Mouse (Mus musculus) CH12F3 (cell line): Measurements from ENCODE around the gene Ice1.

Source experiments
- in situ Hi-C: fragments of 300-500 bp; cut with MboI; formaldehyde crosslinking; loops from 2 replicates; pipeline ENCODE4 v1.14.3; 2020; ENCODE audit warnings: low sequenced_read_pairs

Ice1 gene

DNA sequence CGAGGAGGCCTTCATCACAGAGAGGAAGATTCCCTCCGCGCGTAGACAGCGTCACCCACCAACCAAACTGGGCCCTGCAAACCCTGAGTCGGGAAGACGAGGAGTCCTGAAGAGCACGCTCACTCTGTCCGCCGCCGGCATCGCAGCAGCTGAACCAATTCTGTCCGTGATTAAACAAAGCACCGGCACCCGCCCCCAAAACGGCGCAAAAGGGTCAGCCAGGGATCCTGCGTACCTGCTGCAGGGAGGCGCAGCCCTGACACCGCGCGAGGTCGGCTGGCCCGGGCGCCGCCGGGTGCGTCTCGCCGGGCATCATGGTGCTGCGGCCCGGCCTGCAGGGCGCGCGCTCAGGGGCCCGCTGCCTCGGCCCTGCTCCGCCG, at the start of gene Ice1:
Gene Ice1, minus strand, starts transcription at position 353 of the 380 bp plus-strand sequence.
- in situ Hi-C loops: no loop called here

DNA sequence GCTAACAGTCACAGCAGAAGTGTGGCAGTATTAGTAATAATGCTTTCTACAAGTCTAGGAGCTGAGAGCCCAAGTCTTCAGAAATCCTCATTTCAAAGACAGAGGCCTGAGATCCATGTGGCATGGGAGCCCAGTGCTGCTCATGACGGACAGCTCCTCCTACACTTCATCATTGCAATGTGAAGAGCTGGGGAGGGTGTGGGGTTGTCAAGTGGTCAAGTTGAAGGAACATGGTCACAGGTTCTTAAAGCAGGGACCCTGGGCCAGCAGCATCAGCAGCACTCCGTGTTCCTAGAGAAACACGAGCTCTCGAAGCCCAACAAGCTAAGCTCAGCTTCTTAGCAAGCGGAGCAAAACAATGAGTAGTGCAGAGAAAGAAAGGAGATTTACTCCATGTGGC, 48.4 kb upstream of the Ice1 start:
- in situ Hi-C loops: no loop called here

DNA sequence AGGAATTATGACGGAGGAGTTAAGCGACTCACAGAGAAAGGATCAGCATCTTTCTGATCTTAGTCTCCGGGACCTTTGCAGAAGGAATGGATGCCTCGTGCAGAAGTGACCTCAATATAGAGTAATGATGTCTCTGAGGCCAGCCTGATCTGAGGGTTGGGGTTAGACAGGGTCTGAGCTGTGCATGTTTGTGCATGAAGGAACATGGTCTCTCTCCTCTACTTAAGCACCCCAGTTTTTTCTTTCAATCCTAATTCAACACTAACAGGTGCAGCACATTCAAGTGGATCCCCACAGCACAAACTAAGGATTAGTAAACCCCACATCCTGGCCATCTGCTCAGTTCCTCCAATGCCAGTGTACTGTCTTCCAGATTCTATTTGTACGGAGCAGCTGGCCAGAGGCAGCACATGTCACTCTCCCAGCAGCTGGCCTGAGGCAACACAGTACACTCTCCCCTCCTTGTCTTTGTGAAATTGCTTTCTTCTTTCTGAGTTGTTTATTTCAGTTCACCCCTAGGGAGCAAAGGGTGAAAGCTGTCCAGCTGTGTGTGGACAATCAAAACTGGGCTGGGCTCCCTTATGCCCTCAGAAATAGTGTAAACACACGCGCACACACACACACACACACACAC, 47.7 kb upstream of the Ice1 start:
- in situ Hi-C loops: no loop called here

DNA sequence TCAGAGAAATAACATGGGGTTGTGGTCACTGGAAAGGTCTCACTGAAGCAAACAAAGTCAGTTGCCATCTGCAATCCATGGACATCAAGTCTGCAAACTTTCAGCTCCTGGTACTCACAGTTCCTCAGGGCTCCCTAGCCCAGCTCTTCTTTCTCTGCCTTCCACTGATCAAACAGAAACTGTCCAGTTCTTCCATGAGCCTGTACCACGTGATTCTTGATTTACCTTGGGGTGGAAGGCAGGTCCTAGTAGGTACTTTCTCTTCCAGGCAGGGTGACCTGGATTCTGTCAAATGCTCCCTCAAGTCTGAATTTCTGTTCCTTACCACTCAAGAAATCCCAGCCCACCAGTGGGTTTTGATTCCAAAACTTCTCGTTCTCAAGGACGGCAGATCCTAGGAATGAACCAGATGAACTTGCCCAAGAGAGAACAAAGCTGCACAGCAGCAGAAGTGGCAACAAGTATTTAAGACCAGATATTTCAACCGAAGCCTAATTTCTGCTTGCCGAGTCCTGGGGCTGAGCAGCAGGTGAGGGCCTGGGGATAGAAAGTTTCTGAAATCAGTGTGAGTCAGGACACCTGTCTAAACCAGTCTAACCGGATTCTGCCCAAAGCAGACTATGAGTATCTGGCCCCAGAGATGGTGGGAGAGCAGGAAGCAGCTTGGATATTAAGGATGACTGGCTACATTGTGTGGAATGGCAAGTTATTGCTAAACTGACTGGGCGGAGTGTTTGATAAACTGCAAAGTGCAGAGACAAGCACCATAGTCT, 44.2 kb upstream of the Ice1 start:
- in situ Hi-C loops: no loop called here

DNA sequence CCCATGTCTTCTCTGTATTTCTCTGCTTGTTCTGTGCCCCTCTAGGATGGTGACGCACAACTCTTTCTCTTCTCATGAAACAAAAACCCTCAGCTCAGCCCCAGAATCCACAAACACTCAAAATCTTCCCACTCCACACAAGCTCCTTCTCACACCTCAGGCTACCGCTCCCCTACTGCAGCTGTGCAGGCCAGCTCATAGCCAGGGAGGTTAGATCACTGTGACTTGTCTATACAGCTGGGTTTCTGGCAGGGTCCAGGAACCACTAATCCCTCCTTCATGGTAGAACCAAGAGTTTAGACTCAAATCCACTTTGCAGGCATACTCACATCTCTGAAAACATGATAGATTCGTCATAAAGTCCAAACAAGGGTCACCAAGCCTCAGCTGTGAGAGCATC, 42.9 kb upstream of the Ice1 start:
- in situ Hi-C loops: no loop called here

DNA sequence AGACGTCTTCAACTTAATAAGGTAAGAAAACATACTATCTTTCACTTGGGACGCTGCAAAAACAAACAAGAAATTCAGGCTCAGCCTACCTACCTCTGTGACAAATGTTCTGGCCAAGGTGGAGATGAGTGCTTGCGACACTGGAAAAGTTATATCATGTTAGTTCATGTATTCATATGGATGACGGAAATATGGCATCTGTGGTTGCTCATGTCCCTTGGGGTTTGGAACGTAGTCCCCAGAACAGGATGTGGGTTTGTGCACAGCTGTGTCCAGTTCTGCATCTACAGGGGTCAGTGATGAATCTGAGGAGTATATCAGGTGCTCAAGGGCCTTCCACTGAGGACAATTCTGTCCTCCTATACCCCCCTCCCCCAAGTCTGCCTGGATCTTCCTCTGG, 40.3 kb upstream of the Ice1 start:
- in situ Hi-C loops: no loop called here

DNA sequence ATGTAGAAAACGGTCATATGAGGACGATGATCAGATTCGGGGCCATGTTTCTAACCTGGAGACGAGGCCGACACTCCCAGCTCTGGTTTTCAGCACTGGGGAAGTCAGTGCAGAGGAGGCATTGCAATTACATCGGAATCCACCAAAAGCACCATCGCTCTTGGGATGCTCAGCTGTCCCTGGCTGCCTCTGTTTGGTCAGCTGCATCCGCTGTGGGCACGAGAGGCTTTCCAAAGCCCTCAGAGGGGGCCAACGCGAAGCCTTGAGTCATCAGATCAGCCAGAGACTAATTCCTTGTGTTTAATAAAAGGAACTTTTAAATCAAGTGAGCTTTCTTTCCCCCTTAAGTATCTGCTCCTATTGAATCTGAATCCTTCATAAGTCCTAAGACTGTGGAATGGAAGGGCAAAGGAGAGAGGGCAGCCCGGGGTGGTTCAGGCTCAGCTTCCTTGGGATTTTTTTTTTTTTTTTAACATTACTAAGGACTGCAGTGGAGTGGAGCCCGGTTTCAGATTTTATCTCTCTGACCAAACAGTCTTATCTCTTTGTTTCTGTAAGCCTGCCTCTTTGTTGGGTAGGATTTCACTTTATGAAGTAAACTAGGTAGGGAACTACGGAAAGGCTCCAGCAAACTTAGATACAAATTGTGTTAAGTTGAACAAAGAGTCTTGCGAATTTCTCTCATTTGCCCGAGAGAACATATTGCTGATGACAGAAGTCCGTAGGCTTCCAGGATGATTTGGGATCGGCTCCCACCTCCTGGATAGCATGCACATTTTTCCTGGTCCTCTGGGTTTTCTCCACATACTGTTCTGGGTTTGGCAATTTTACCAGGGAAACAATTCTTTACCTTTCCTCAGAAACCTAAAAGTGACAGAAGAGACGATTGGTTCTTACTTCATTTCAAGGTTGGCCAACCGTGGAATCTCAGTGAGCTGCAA, 39.1 kb upstream of the Ice1 start:
- in situ Hi-C loops: no loop called here

DNA sequence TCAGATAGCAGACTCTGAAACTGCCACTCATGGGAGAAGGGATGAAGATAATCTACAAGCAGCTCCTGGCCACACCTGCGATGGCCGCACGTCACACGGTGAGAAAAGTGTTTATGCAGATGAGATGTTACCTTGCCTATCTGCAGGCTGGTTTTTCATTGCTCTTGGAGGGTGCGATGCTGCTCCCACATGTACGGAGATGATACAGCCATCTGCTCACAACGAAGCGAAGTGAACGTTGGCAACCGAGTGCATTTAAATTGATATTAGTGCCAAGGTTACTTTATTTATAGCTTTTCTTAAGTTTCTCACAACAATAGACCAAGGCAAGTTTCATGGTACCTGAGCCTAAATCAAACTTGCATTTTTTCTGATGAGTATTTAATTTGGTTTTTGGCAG, 37.6 kb upstream of the Ice1 start:
- in situ Hi-C loops: no loop called here

DNA sequence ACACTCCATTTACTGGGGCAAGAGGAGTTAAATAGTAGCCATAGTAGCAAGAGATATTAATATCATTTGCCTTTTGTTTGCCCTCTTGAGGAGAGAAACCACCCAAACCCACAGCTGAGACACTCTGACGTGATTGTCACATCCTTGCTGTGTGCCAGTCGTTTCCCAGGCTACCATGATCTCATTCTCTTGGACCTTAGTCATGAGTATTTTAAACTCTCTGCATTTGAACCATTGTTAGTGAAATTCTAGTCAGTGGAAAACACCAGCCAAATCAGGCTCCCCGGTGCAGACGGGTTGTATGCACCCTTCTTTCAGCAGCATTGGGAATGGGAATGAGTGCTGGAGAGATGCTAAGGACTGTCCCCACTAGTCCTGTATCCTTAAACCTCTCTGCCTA, 32.6 kb upstream of the Ice1 start:
- in situ Hi-C loops: no loop called here

DNA sequence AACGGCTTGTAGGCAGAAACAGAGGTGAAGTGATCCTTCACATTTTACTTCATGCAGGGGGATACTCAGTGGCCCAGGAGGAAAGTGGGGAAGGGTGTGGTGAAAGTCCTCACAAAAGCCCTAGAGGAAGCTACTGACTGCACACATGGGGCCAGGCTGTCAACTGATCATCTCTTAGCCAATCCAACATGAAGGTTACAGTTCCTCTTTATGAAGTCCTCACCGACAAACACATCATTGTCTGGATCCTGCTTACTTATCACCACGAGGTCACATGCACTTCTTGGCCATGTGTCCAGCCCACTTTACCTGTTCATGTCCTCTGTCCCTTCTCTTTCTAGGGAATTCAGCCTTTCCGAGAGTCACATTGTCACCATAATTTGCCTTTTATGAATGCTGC, 22.3 kb upstream of the Ice1 start:
- in situ Hi-C loops: no loop called here

DNA sequence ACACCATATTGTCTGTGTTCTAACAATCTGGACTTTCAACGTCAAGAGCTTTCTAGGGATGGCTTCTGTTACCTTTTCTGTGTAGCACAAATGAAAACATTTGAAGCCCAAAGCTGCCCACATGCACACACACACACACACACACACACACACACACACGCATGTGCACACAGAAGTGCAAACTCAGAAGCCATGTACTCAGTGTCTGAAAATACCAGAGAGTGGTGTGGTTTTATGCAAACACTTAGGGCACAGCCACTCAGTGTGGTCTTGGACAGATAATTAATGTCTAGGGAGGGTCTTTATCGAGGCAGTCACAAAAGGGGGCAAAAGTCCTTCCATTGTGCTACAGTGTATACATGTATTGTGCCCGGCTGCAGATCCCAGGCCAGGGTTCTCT, 19.3 kb upstream of the Ice1 start:
- in situ Hi-C loops: no loop called here

DNA sequence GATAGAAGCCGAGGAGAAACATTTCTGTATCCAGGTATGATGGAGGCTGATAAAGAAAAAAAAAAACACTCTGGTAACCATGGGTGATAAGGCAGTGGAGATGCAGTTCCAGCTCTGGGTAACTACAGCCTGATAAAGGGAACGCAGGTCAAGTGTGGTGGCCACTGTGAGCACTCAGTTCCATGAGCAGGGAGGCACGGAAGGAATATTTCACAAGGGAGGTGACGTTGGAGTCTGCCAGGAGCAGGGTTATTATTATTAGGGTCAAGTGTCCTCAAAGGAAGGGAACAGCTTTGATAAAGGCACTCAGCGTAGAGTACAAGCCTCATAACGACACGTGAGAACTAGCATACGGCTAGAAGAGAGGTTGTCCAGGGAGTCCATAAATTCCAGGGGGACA, 18.9 kb upstream of the Ice1 start:
- in situ Hi-C loops: no loop called here

DNA sequence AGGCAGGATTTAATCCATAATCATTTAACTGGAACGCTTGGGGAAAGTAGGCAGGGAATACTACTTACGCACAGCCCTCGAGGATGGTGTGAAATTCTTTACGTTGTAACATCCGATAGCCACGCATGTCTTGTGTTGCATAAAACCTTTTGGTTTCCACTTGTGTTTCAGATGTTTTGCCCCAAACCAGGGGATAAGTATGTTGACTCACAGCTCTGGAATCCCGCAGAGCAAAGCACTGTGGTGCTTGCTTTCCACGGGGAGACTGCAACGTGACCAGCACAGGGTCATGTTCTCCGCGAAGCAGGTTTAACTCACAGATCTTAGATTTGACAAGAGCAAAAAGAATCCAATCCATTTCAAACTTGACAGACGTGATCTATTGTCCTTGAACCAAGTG, 18.1 kb upstream of the Ice1 start:
- in situ Hi-C loops: no loop called here

DNA sequence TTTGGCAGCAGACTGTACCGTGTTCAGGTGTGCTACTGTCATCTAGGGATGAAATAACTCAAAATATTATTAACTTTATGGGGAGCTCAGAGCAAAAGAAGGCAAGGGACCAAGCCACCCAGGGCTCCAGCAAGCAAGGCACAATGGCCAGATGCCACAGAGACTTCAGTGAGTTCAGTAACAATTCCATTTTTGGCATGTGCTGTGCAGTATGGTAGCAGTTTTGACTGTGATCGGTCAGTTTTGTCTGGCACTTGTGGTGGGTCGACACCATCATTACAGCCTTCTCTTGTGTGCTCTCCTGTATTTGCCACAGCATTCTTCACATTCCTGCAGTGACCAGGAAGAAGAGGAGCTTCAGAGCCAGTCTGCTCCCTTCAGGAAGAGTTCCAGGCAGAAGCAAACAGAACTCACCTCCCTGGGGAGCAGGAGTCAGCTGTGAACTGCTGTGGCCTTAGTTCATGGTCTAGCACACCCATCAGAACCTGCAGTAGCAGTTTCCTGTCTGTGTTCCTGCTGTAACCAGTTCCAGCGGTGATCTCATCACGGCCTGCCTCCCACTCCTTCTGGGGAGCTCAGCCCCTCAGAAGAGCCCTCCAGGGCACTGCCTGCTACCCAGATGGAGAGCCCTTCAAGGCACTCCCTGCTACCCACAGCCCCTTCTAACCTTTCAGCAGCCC, 16.8 kb upstream of the Ice1 start:
- in situ Hi-C loops: no loop called here

DNA sequence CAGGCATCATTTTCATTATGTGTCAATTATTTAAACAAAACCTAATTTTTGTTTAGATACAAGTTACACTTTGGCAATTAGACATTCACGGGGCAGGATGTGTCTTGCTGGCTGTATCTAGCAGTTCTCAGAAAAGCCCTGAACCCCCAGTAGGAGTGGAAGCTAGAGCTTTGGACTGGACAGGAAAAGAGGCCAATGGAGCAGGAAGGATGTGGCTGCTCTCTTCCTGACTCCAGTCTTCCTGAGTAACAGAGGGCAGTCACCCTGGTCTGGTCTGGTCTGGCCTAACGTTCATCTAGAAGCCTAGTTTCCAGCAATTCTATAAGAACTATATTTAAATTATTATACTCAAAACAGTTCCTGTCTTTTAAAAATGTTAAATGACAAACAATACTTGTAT, 16.0 kb upstream of the Ice1 start:
- in situ Hi-C loops: no loop called here

DNA sequence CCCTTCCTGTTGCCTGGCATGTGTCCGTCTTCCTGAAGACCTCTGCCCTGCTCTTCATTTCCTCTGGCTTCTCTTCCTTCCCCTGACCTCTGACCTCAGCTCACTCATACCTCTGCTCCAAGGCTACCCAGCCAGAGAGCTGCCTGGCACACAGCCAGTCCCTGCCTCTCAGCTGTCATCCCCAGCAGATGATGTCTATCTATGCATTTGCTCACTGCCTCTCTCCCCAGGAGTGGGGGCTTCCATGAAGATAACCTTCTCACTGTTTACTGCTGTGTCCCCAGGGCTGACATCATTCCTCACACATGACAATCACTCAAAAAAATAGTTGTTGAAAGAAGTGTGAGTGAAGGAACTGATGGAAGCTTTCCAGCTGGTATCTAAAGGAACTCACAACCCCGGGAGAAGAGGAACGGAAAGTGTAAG, 12.6 kb upstream of the Ice1 start:
- in situ Hi-C loops: no loop called here

DNA sequence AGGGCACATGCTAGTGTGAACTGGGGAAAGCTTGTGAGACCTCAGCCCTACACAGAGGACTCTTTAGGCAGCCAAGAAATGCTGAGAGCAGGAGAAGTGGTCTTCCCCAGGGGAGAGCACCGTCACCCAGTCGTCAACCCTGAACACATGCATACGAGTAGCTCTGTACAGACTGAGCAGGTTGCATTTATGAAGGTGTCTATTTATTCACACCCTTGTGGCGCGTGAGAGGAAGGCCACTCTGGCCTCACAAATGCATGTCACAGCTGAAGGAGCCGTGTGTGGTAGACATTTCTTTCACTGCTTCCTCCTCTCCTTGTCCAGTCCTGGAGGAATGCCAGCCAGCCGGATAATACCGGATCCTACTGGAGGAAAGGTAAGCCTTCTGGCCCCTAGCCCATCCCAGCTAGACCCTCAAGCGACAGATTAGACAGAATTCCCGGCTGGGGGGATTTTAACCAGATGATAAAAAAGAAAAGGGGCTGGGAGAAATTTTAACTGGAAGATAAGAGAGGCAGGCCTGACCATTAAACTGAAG, 8.6 kb upstream of the Ice1 start:
- in situ Hi-C loops: loop anchor here (10.0 kb wide), 1 partner anchor 349 kb away; no protein-coding TSS in a partner anchor

DNA sequence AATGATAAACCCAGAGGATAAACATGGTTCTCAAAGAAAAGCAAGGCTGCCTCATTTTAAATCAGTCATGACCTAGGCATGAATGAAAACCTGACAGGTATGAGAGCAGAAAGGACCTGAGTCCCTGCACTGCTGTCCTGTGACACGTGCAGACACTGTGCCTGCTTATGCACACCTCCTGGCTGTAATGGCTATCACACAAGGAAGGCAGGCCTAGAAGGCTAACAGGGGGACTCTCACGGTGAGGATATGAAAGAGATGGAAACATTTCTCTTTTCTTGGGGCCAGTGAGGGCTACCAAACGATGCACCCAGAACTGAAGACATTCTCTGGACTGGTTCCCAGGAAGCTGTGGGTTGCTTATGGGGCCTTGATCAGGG, 6.6 kb upstream of the Ice1 start:
- in situ Hi-C loops: loop anchor here (5.0 to 10.0 kb wide), 2 partner anchors 198 to 351 kb away; partner anchors contain the start of gene Adamts16

DNA sequence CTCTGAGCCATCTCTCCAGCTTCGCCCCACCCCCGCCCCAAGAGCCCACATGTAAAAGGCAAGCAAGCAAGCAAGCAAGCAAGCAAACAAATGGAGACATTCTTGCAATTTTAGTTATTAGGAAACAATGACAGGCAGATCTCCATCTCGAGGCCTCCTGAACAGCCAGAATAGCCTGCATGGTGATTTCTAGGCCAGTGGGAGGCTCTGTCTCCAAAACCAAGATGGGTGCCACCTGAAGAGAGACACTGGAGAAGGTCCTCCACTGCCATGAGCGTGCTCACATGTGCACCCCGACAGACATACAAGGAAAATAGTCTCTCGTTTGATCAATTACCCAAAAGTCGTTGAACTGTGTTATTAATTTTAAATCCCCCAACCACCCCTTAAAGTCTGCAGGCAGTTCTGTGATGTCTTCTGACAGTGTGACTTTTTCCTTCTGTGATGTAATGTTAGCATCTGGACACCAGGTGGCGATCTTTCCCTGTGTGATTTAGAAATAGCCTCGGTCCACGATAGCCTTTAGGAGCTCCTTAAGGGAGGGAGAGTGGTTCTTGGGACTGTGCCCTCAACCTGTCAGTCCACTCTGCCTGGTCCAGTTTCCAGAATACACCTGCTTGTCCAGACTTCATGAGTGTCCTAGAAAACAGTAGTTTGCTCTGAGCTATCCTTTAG, 6.1 kb upstream of the Ice1 start:
- in situ Hi-C loops: loop anchor here (5.0 to 10.0 kb wide), 2 partner anchors 199 to 351 kb away; partner anchors contain the start of gene Adamts16

DNA sequence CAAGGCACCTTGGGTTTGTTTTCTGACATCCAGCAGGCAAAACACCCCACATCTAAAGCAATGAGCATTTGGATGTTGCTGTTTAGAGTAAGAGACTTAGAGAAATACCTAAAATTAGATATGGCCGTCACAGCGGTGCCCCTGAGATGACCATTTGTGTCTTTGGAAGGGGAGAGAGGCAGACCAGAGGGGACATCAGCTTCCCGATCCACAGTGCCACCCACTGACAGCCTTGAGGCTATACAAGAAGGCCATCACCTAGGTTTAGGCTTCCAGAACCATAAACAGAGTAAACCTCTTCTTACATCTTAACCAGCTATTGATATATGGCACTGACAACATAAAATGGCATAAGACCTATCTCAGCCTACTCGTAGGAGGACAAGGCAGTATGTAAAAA, 4.5 kb upstream of the Ice1 start:
- in situ Hi-C loops: loop anchor here (5.0 to 10.0 kb wide), 2 partner anchors 200 to 353 kb away; partner anchors contain the start of gene Adamts16
